Mouse (Mus musculus) bone marrow macrophage, adult 2 months (primary cell): ENCODE measurements around the gene Tspan7. TPM values are rescaled to one million over a fixed set of nuclear protein-coding genes. Genes with fewer than 3 reads are reported as not detected.

Source experiments
- H3K27ac ChIP-seq: 2 replicates; pipeline ENCODE4 v1.5.1; 2012; ENCODE audit warnings: low read depth, low read length; ENCODE audit not compliant: insufficient read depth
- H3K4me1 ChIP-seq: 2 replicates; pipeline ENCODE4 v1.6.1; 2012; ENCODE audit warnings: low read length; ENCODE audit not compliant: control insufficient read depth, insufficient read depth
- H3K4me3 ChIP-seq: 2 replicates; pipeline ENCODE4 v1.5.1; 2012; ENCODE audit warnings: mild to moderate bottlenecking, low read length, moderate library complexity; ENCODE audit not compliant: insufficient read depth
- CTCF ChIP-seq: IDR thresholded peaks from 2 replicates; pipeline ENCODE4 v1.5.1; 2012; ENCODE audit warnings: low read depth, mild to moderate bottlenecking, low read length, moderate library complexity
- POLR2A ChIP-seq: IDR thresholded peaks from 2 replicates; pipeline ENCODE4 v1.6.1; 2012; ENCODE audit warnings: mild to moderate bottlenecking, low read depth, low read length, borderline replicate concordance
- polyA plus RNA-seq: library from polyadenylated mRNA; stranded (reverse); fragments of >200 nt; gene quantifications from 2 replicates; pipeline ENCODE4 v1.2.4, GENCODE M21; 2012; ENCODE audit not compliant: missing spikeins, insufficient read depth, insufficient read length

The Tspan7 gene
- polyA plus RNA-seq, 1 experiment: 0.21 TPM

- Histone ChIP-seq H3K4me3 (no peak overlapping the region), H3K4me1 (no peaks in the 10 kb centered on the region), H3K27ac (no peak overlapping the region)
- no peak for TF ChIP-seq CTCF
- no peak for TF ChIP-seq POLR2A
Measured at GRCm38 (mm10) chrX:10592244-10592643, 107.3 kb downstream of the Tspan7 start.

GRCm38 (mm10) chrX:10593561-10593960 lies 108.6 kb downstream of the Tspan7 start:
- H3K27ac ChIP-seq: no peak overlapping the region
- no peak overlapping the region for H3K4me3 ChIP-seq
- TF ChIP-seq POLR2A (no peak), CTCF (no peak)
- H3K4me1 ChIP-seq: no peaks in the 10 kb centered on the region

DNA sequence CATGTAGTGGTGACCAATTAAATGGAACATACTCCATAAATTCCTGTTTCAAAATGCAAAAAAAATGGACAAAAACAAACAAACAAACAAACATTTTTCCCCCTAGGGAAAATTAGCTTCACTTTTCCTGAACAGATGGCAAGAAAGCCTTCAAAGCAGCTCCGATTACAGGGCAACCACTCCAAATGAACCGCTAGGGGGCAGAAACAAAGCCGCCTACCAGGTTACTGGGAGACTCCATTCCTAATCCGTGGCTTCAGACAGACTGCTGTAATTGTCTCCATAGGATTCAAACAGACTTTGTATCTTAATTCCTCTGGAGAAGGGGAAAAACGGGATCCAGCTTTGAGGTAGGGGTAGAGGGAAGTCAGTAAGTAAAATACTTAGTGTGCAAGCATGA lies 132.2 kb downstream of the Tspan7 start:
- Histone ChIP-seq H3K27ac (no peak overlapping the region), H3K4me3 (no peak overlapping the region), H3K4me1 (no peaks in the 10 kb centered on the region)
- TF ChIP-seq CTCF: no peak

DNA sequence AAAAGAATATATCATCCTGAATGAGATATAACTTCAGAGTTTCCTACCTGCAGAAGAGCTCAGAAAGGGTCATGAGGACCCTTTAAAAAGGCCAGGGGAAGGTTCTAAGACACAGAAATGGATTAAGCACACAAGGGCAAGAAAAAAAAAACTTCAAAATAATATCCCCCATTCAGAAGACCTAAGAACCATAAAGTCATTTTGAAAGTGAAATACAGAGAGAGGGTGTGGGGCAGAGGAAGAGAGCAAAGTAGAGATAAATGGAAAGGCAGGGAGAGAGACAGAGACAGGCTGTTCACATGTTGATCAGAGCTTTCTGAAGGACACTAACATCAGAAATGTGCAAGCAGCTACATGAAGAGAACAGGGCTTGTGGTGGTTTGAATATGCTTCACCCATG lies 156.1 kb downstream of the Tspan7 start:
- H3K4me1 ChIP-seq: no peaks in the 10 kb centered on the region
- no peak for TF ChIP-seq CTCF
- no peak overlapping the region for H3K27ac ChIP-seq
- H3K4me3 ChIP-seq: no peak overlapping the region

Other genes with a start within 250 kb of the Tspan7 start
- not detected in 2 replicates for gene Otc, start 232.9 kb upstream of the Tspan7 start, polyA plus RNA-seq
- gene Mid1ip1, start 229.9 kb downstream of the Tspan7 start, polyA plus RNA-seq: 68.9 and 69.5 TPM in 2 replicates